Mouse (Mus musculus) kidney, embryonic 15.5 days (tissue): Measurements from ENCODE around the gene Garnl3. TPM values are rescaled to one million over a fixed set of nuclear protein-coding genes. Genes with fewer than 3 reads are reported as not detected.

Experiments used
- ATAC-seq: fragments of 200-750 bp; cut with Nextera tagmentation; replicated peaks from 2 replicates; pipeline ENCODE4 v1.8.0; 2017; ENCODE audit warnings: moderate TSS enrichment; ENCODE audit not compliant: low FRiP score
- H3K27ac ChIP-seq: fragments of 300-500 bp; sonication (generic); 2 replicates; pipeline ENCODE4 v1.5.1; 2015; ENCODE audit warnings: mild to moderate bottlenecking, inconsistent platforms
- H3K27me3 ChIP-seq: fragments of 300-500 bp; sonication (generic); 2 replicates; pipeline ENCODE4 v1.6.1; 2015; ENCODE audit warnings: inconsistent platforms
- H3K36me3 ChIP-seq: fragments of 300-500 bp; sonication (generic); 2 replicates; pipeline ENCODE4 v1.6.1; 2015; ENCODE audit warnings: inconsistent platforms
- H3K4me1 ChIP-seq: fragments of 300-500 bp; sonication (generic); 2 replicates; pipeline ENCODE4 v1.6.1; 2015; ENCODE audit warnings: inconsistent platforms
- H3K4me2 ChIP-seq: fragments of 300-500 bp; sonication (generic); 2 replicates; pipeline ENCODE4 v1.6.1; 2015; ENCODE audit warnings: moderate library complexity, mild to moderate bottlenecking, inconsistent platforms
- H3K4me3 ChIP-seq: fragments of 300-500 bp; sonication (generic); replicated peaks from 2 replicates; pipeline ENCODE4 v1.5.1; 2015; ENCODE audit warnings: mild to moderate bottlenecking, inconsistent platforms
- H3K9ac ChIP-seq: fragments of 300-500 bp; sonication (generic); 2 replicates; pipeline ENCODE4 v1.6.1; 2015; ENCODE audit warnings: mild to moderate bottlenecking, inconsistent platforms
- H3K9me3 ChIP-seq: fragments of 300-500 bp; sonication (generic); replicated peaks from 2 replicates; pipeline ENCODE4 v1.6.1; 2016; ENCODE audit warnings: inconsistent platforms
- WGBS: fragments of 180-500 bp; shearing (Covaris S2); methylation state at CpG from one replicate; pipeline ENCODE4 v1.1.7; 2015; ENCODE audit warnings: mixed read lengths; 5-methylcytosine and 5-hydroxymethylcytosine counted together
- polyA plus RNA-seq: library from polyadenylated mRNA; unstranded; fragments of >200 nt; fragmentation: Nextera tagmentation; extraction: Ambion mirVana; gene quantifications from 2 replicates; pipeline ENCODE4 v1.2.1, GENCODE M21; 2015

The Garnl3 gene
- polyA plus RNA-seq = 11.2 and 14.0 TPM in 2 replicates

DNA sequence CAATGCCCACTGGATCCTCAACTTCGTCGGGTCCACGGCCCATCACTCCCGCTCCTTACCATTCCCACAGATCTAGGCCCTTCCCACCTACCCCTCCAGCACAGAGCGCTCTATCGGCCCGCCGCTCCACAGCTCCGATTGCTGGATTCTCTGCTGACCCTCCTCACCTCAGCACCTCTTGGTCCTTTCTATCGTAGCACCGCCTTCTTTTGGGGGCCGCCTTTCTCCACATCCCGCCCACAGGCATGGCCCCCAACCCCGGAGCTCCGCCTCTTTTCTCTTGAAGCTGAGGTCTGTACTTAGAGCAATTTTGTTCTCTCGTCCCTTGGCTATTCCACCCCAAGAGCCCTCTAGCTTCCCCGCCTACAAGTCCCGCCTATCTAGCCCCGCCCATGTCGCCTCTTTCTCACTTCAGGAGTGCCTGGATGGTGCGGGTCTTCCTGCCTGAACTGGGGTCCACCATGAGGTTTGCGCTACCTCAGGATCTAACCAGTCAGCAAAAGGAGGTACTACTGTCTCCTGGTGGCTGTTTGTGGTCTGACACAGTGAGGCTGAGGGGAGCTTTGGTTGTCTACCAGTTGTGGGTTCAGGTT is at the start of gene Garnl3:
TSS of gene Garnl3 (minus strand) at position 155 of the 593 bp plus-strand sequence.
- peaks cover 30% of the 10 kb centered on the region for H3K27me3 ChIP-seq
- peak within 1 kb of the TSS; percentile 65 for H3K4me3 ChIP-seq
- peak within 1 kb of the TSS; percentile 79 for H3K27ac ChIP-seq
- ATAC-seq = peak; percentile 13
- H3K36me3 ChIP-seq = no peaks in the 10 kb centered on the region
- no peaks in the 10 kb centered on the region for H3K9me3 ChIP-seq
- WGBS = under 1% methylated on average over 22 of the region's 22 CpGs
- peaks cover 25% of the 10 kb centered on the region for H3K4me1 ChIP-seq
- peak within 1 kb of the TSS; percentile 93 for H3K4me2 ChIP-seq
- H3K9ac ChIP-seq = peak within 1 kb of the TSS; percentile 61

DNA sequence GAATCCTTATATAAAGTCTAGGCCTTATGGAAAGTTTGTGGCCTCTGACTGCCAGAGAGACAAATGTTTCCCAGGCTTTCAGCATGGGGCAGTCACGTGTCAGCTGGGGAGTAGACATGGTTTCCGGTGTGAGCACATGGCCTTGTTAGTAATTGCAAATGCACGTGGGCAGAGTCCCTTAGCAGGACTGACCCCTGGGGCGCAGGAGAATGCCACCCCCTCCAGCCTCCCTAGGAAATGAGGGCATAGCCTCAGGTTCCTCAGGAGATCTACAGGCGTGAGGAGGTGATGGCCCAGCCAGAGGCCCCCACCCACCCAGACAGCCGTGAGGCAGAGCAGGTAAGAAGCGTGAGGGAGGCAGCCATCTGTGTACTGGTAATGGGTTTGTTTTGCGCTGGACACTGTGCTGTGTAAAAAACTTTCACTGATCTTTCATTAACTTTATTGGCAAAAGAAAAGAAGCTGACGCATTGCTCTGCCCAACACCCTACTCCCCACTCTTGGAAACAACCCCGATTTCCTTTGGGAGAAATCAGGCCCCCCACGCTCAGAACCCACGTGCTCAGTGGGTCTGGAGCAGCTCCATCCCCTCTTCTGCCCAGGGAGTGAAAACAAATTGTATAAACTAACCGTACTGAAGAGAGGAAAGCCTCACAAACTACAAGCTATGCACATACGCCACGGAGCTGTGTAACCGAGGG is 48.6 kb upstream of the Garnl3 start:
- Histone ChIP-seq H3K27ac (peak overlapping the region; percentile 45), H3K4me2 (no peak overlapping the region), H3K9ac (no peak overlapping the region), H3K4me3 (no peak overlapping the region), H3K27me3 (no peaks in the 10 kb centered on the region), H3K9me3 (no peaks in the 10 kb centered on the region), H3K4me1 (peaks cover 29% of the 10 kb centered on the region), H3K36me3 (no peaks in the 10 kb centered on the region)
- whole genome bisulfite sequencing = 39% methylated on average over 16 of the region's 16 CpGs
- peak; percentile 34 for ATAC-seq

DNA sequence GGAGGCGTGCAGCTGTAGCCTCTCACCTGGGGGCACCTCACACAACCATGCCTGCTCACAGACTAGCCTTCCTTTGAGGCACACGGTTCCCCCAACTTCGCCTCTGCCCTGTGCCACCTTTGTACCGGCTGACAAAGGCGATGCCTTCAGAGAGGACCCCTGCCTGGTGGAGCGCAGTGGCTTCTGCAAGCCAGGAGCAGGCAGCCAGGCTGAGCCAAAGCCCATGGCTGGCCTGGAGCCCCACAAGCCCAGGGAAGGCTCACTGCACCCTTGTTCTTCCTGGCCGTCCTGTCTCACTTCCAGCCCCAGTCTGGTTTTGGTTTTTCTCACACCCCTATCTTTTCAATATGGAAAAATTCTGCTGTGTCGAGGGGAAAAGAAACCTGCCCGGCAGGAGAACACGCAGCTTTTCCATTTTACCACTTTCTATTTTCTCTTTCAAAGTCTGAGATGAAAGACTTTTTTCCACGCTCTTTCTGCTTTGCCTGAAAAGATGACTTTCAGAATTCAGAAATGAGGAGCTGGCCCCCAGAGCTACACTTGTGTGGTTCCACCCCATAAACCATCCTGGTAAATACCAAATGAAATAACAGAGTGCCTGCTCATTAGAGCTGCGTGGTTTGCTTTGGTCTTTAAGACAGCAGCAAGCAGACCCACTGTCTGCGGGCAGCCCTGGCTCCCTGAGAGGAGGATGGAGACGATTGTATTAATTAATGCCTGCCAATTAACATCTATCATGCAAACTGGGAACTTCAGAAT is 47.9 kb upstream of the Garnl3 start:
- no peak overlapping the region for H3K9ac ChIP-seq
- H3K4me2 ChIP-seq = no peak overlapping the region
- no peaks in the 10 kb centered on the region for H3K9me3 ChIP-seq
- ATAC-seq = no peak
- H3K36me3 ChIP-seq = no peaks in the 10 kb centered on the region
- peak overlapping the region; percentile 45 for H3K27ac ChIP-seq
- H3K27me3 ChIP-seq = no peaks in the 10 kb centered on the region
- 62% methylated on average over 14 of the region's 14 CpGs for WGBS
- H3K4me3 ChIP-seq = no peak overlapping the region
- H3K4me1 ChIP-seq = peaks cover 24% of the 10 kb centered on the region

DNA sequence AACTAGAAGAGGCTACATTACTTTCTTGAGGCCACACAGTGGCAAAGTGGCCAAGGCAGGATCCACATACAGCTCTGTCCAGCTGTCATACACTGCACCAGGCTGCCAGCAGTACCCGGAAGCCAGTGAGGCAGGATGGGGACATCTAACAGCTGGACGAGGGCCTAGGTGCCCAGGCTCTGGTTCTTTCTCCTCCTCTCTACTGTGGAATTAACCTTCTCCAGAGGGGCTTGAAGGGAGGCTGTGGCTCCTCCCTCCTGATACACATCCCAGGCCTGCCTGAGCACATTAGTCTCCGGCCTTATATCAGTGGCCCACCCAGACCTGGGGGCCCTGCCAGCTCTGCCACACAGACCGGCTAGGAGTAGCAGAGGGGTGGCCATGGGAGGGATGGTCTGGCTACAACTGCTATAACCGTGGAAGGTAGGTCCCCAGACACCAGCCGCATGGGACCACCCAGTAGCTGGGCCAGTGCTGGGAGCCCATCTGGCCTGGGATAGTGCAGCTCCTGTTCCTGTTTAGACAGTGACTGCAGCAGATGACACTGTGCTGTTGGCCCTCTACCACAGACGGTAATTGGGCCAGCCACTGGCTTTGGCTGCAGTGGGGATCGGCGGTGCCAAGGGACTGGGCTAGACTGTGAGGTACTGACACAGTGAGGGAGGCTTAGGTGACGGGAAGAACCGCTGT is 46.9 kb upstream of the Garnl3 start:
- 64% methylated on average over 11 of the region's 11 CpGs for WGBS
- Histone ChIP-seq H3K4me2 (no peak overlapping the region), H3K36me3 (no peaks in the 10 kb centered on the region), H3K27me3 (no peaks in the 10 kb centered on the region), H3K9me3 (no peaks in the 10 kb centered on the region), H3K4me3 (no peak overlapping the region), H3K4me1 (peaks cover 23% of the 10 kb centered on the region), H3K9ac (no peak overlapping the region), H3K27ac (no peak overlapping the region)
- ATAC-seq = peak; percentile 44; the same call in 1 of the 2 replicates

DNA sequence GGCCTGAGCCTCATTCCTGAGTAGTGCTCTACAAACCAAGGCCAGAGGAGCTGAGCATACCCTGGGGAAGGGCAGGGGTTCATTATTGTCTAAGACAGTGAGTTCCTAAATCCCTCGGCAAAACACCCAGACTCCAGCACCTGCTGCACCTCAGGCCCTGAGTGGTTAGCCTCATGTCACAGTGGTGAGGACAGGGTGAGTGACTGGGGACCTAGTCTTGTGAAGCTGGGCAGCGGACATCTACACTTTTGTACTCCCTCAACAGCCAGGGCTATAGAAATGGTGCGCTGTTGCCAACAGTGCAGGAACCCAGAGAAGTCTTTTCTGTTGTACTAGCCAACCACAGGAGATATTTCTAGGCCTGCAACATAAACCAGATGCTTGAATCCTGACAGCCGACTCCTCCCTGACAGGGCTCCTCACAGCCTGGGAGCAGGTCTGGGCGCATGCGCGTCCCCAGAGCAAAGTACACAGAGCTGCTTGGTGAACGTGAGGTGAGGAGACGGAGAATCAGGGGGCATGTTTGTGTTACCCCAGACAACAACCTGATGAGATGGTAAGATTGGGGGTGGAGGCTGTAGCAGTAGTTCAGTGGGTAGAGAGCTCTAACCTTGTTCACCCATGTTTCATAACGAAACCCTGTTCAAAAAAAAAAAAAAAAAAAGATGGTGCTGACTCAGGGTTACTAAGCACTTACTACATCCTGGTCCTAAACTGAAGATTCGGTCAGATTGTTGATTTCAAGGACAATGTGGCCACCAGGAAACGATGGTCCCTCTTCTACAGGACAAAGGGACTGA is 46.2 kb upstream of the Garnl3 start:
- peaks cover 23% of the 10 kb centered on the region for H3K4me1 ChIP-seq
- no peak overlapping the region for H3K4me3 ChIP-seq
- no peaks in the 10 kb centered on the region for H3K36me3 ChIP-seq
- no peak overlapping the region for H3K9ac ChIP-seq
- H3K27me3 ChIP-seq = no peaks in the 10 kb centered on the region
- no peaks in the 10 kb centered on the region for H3K9me3 ChIP-seq
- 87% methylated on average over 12 of the region's 12 CpGs for WGBS
- no peak overlapping the region for H3K4me2 ChIP-seq
- H3K27ac ChIP-seq = no peak overlapping the region
- no peak for ATAC-seq

DNA sequence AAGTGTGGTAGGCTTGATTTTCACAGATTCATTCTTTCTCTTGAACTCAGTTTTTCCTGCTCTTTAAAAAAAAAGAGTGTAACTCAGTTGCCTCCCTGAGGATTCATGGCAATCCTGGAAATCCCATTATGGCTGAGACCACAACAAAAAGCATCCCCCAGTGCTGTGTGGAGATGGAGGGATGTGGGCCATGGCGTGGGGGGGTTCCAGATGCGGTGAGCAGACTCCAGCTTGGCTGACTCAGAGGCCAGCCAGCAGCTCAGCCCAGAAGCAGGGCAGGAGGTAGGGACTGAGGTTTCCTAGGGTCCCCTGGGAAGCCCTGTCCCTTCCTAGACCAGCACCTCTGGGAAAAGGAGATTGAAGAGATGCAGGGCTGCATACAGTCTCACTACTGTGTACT is 45.5 kb upstream of the Garnl3 start:
- H3K27me3 ChIP-seq = no peaks in the 10 kb centered on the region
- H3K36me3 ChIP-seq = no peaks in the 10 kb centered on the region
- peaks cover 23% of the 10 kb centered on the region for H3K4me1 ChIP-seq
- no peak overlapping the region for H3K4me2 ChIP-seq
- no peak overlapping the region for H3K9ac ChIP-seq
- 65% methylated on average over 2 of the region's 2 CpGs for WGBS
- no peak overlapping the region for H3K4me3 ChIP-seq
- no peaks in the 10 kb centered on the region for H3K9me3 ChIP-seq
- ATAC-seq = no peak
- no peak overlapping the region for H3K27ac ChIP-seq

DNA sequence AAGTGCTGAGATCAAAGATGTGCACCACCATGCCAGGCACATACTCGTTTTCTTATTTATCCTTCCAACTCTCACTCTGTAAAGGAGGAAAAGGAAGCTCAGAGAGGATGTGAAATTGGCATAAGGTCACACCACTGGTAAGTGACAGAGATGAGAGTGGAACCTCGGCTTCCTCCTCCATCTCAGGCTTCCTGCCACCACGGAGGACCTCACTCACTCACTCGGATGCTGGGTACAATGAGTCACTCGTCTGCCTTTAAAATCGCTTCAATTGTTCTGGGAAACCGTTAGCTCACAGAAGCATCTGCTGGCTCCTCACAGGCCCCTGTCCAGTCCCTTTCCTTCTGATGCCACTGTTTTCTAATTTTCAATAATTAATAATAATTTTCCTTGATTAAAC is 45.1 kb upstream of the Garnl3 start:
- Histone ChIP-seq H3K4me2 (no peak overlapping the region), H3K4me1 (peaks cover 23% of the 10 kb centered on the region), H3K36me3 (no peaks in the 10 kb centered on the region), H3K9me3 (no peaks in the 10 kb centered on the region), H3K27ac (no peak overlapping the region), H3K27me3 (no peaks in the 10 kb centered on the region), H3K9ac (no peak overlapping the region), H3K4me3 (no peak overlapping the region)
- 61% methylated on average over 7 of the region's 7 CpGs for WGBS
- ATAC-seq = no peak

GRCm38 (mm10) chr2:33173686-33174085 is 42.2 kb upstream of the Garnl3 start:
- ATAC-seq = no peak
- H3K9ac ChIP-seq = no peak overlapping the region
- WGBS = 94% methylated on average over 7 of the region's 7 CpGs
- no peak overlapping the region for H3K4me2 ChIP-seq
- H3K4me1 ChIP-seq = peaks cover 19% of the 10 kb centered on the region
- no peaks in the 10 kb centered on the region for H3K36me3 ChIP-seq
- H3K4me3 ChIP-seq = no peak overlapping the region
- H3K27me3 ChIP-seq = no peaks in the 10 kb centered on the region
- H3K9me3 ChIP-seq = no peaks in the 10 kb centered on the region
- no peak overlapping the region for H3K27ac ChIP-seq

- Histone ChIP-seq H3K9me3 (no peaks in the 10 kb centered on the region), H3K4me2 (no peak overlapping the region), H3K4me1 (peaks cover 16% of the 10 kb centered on the region), H3K4me3 (no peak overlapping the region), H3K36me3 (no peaks in the 10 kb centered on the region), H3K27me3 (no peaks in the 10 kb centered on the region), H3K27ac (no peak overlapping the region), H3K9ac (no peak overlapping the region)
- 77% methylated on average over 10 of the region's 10 CpGs for WGBS
- no peak for ATAC-seq
Measured at GRCm38 (mm10) chr2:33173126-33173525, 41.7 kb upstream of the Garnl3 start.

DNA sequence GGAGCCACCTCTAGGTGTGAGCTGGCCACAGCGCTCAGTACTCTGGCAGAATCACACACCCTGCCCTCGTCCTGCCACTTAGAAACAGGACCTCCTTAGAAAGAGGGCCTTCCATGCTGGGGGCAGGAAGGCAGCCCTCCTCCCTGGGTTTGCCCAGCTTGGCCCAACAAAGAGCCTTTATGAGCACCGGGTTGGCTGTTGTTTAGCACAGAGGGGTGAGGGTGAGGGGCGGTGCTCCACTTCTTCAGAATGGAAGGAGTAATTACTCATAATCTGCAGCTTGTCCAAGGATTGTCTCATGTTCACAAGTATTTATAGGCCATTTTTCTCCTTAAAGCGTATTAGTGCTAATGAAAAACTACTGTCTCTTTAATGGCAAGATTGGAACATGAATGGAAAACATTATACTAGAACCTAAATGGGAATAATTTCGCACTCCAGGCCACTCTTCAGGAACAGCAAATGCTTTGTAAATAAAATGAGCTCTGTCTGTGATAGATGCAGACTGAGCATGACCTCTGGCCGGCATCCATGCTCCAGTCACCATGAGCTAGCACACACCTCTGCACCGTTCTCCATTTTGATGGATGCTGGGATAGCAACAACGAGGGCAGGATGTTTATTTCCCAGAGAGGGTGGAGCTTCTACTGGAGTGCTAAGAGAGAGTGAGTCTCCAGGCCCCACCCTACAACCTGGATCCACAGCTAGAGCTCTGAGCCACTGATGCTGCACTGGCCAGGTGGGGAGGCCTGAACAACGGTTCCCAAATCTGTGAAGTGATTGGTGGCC is 39.5 kb upstream of the Garnl3 start:
- 61% methylated on average over 10 of the region's 10 CpGs for whole genome bisulfite sequencing
- no peak for ATAC-seq
- no peak overlapping the region for H3K4me2 ChIP-seq
- no peak overlapping the region for H3K9ac ChIP-seq
- no peaks in the 10 kb centered on the region for H3K9me3 ChIP-seq
- H3K4me1 ChIP-seq = peaks cover 31% of the 10 kb centered on the region
- H3K36me3 ChIP-seq = no peaks in the 10 kb centered on the region
- H3K4me3 ChIP-seq = no peak overlapping the region
- no peaks in the 10 kb centered on the region for H3K27me3 ChIP-seq
- H3K27ac ChIP-seq = no peak overlapping the region

- ATAC-seq = no peak
- Histone ChIP-seq H3K9me3 (no peaks in the 10 kb centered on the region), H3K4me3 (no peak overlapping the region), H3K4me2 (no peak overlapping the region), H3K4me1 (peaks cover 46% of the 10 kb centered on the region), H3K27me3 (no peaks in the 10 kb centered on the region), H3K9ac (no peak overlapping the region), H3K36me3 (no peaks in the 10 kb centered on the region), H3K27ac (no peak overlapping the region)
- 60% methylated on average over 6 of the region's 6 CpGs for WGBS
Measured at GRCm38 (mm10) chr2:33169445-33169844, 38.0 kb upstream of the Garnl3 start.
